Mouse (Mus musculus) ES-E14 (cell line): ENCODE measurements around the gene Mrln. TPM values are rescaled to one million over a fixed set of nuclear protein-coding genes. Genes with fewer than 3 reads are reported as not detected.

Source experiments
- DNase-seq: peaks from one replicate; pipeline ENCODE4 v3.0.0-alpha.2; 2013; ENCODE audit warnings: low read depth, low spot score
- H3K27ac ChIP-seq: 2 replicates; pipeline ENCODE4 v1.5.1; 2012; ENCODE audit warnings: low read depth, mild to moderate bottlenecking, low read length, moderate library complexity, mixed read lengths; ENCODE audit not compliant: poor library complexity, insufficient read depth, severe bottlenecking
- H3K36me3 ChIP-seq: 2 replicates; pipeline ENCODE4 v1.6.1; 2012; ENCODE audit warnings: mild to moderate bottlenecking, low read length, moderate library complexity, mixed read lengths; ENCODE audit not compliant: control insufficient read depth, poor library complexity, insufficient read depth, severe bottlenecking
- H3K4me1 ChIP-seq, 2 experiments: fragments of 150-350 bp in 1 of 2; sonication (generic) in 1 of 2; 2 replicates each; pipeline ENCODE4 v1.6.1; 2012; ENCODE audit warnings: low read length in 2 of 2, mild to moderate bottlenecking in 1 of 2, mixed read lengths in 1 of 2; ENCODE audit not compliant: control insufficient read depth in 2 of 2, insufficient read depth in 2 of 2, poor library complexity in 1 of 2
- H3K4me3 ChIP-seq, 2 experiments: fragments of 150-350 bp in 1 of 2; sonication (generic) in 1 of 2; 2 replicates each; pipeline ENCODE4 v1.5.1; 2012; ENCODE audit warnings: low read length in 2 of 2, low read depth in 1 of 2, mild to moderate bottlenecking in 1 of 2, mixed read lengths in 1 of 2; ENCODE audit not compliant: insufficient read depth in 1 of 2, poor library complexity in 1 of 2, severe bottlenecking in 1 of 2
- H3K9ac ChIP-seq: 2 replicates; pipeline ENCODE4 v1.6.1; 2012; ENCODE audit warnings: low read depth, mild to moderate bottlenecking, low read length, mixed read lengths; ENCODE audit not compliant: poor library complexity, insufficient read depth, severe bottlenecking
- H3K9me3 ChIP-seq: fragments of 150-350 bp; sonication (generic); 2 replicates; pipeline ENCODE4 v1.6.1; 2012; ENCODE audit warnings: low read depth, mild to moderate bottlenecking, low read length; ENCODE audit not compliant: control insufficient read depth, insufficient read depth
- CHD2 ChIP-seq: IDR thresholded peaks from 2 replicates; pipeline ENCODE4 v1.6.1; 2014; ENCODE audit warnings: mild to moderate bottlenecking, low read depth, low read length, inconsistent platforms
- HCFC1 ChIP-seq: IDR thresholded peaks from 2 replicates; pipeline ENCODE4 v1.6.1; 2012; ENCODE audit warnings: low read length, inconsistent platforms, borderline replicate concordance; ENCODE audit not compliant: insufficient read depth
- MAFK ChIP-seq: IDR thresholded peaks from 2 replicates; pipeline ENCODE4 v1.6.1; 2014; ENCODE audit warnings: mild to moderate bottlenecking, low read depth, low read length, inconsistent platforms; ENCODE audit not compliant: insufficient read depth
- ZC3H11A ChIP-seq: IDR thresholded peaks from 2 replicates; pipeline ENCODE4 v1.6.1; 2012; ENCODE audit warnings: low read depth, mild to moderate bottlenecking, inconsistent platforms, low read length, borderline replicate concordance
- ZNF384 ChIP-seq: IDR thresholded peaks from 2 replicates; pipeline ENCODE4 v1.6.1; 2012; ENCODE audit warnings: low read depth, low read length, inconsistent platforms
- in situ Hi-C, 2 experiments: fragments of 600-800 bp; cut with MboI; formaldehyde crosslinking; loops; one replicate each; pipeline ENCODE4 v1.15.1; 2025; ENCODE audit warnings: low sequenced_read_pairs in 2 of 2, inconsistent platforms in 1 of 2; ENCODE audit not compliant: unreplicated experiment in 2 of 2
- total RNA-seq: library from RNA; depleted of rRNA; stranded (reverse); fragments of 300-350 nt; gene quantifications from 2 replicates; pipeline ENCODE4 v1.2.3, GENCODE M21; 2012

Gene Mrln
- total RNA-seq, 1 experiment: not detected

DNA sequence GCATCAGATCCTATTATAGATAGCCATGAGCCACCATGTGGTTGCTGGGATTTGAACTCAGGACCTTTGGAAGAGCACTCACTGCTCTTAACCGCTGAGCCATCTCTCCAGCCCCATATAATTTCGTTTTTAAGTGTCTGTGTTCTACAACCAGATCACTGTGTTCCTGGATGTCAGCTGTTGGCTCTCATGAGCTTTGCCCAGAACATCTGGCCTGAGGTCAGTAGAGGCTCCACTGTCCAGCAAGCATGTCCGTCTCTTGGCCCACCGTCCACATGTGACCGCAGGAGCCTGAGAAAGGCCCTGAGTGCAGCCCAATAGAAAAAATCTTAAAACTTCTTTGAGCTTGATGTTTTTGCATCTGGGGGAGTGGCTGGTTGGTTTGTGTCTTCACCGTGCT lies 7.8 kb upstream of the Mrln start:
- Histone ChIP-seq H3K4me1 (peaks cover 5 to 7% of the 10 kb centered on the region in 2 experiments; a peak in 3 of 4 replicates), H3K4me3 (no peak overlapping the region), H3K27ac (no peak overlapping the region), H3K36me3 (peaks cover 5% of the 10 kb centered on the region; the same call in 1 of the 2 replicates), H3K9ac (no peak overlapping the region), H3K9me3 (no peaks in the 10 kb centered on the region)
- DNase-seq: no peak
- in situ Hi-C loops: no loop called here
- TF ChIP-seq CHD2 (no peak), HCFC1 (no peak), ZC3H11A (no peak), ZNF384 (no peak), MAFK (no peak)

DNA sequence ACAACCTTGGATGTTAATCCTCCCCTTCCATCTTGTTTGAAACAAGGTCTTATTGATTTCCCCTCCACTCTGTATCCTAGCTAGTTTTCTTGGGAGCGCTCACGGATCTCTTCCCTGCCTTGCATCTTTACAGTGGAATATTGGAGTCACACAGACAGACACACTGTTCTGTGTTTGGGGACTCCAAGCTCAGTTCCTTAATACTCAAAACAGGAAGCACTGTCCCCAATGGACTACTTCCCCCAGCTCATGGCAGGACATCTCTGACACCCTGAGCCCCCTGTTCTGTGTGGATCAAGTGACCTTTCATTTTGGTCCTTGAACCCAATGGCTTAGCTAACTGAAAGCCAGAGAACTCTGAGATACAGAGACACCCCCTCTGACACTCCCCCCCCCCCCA lies 6.9 kb upstream of the Mrln start:
- in situ Hi-C loops: no loop called here
- no peak for DNase-seq

DNA sequence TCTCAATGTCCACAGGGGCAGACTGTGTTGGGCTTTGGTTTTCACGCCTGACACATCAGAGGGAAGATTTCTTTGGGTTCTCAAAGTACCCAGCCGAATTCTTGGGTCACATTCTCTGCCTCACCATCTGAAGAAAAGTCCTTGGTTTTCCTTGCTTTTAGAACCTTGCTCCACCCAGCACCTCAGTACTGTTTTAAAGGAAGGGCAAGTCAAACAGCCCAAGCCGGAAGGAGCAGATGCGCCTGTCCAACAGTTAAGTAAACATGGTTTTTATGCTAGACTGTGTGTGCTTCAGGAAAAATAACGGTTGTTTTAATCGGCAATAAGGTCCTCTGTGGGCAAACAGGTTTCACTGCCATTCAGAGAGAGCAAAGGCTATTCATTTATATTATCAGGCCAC lies 6.5 kb upstream of the Mrln start:
- in situ Hi-C loops: no loop called here
- H3K9ac ChIP-seq: no peak overlapping the region
- H3K4me3 ChIP-seq: no peak overlapping the region
- TF ChIP-seq ZNF384 (no peak), CHD2 (no peak), MAFK (no peak), HCFC1 (no peak), ZC3H11A (no peak)
- no peaks in the 10 kb centered on the region for H3K36me3 ChIP-seq
- H3K9me3 ChIP-seq: no peaks in the 10 kb centered on the region
- no peak overlapping the region for H3K27ac ChIP-seq
- DNase-seq: no peak
- H3K4me1 ChIP-seq: peaks cover 5 to 7% of the 10 kb centered on the region in 2 experiments; a peak in 3 of 4 replicates

More for the DNA sequence above, 6.9 kb upstream of the Mrln start:
- Histone ChIP-seq H3K9ac (no peak overlapping the region), H3K9me3 (no peaks in the 10 kb centered on the region), H3K36me3 (peaks cover 3% of the 10 kb centered on the region; the same call in 1 of the 2 replicates), H3K27ac (no peak overlapping the region), H3K4me1 (peaks cover 5 to 7% of the 10 kb centered on the region in 2 experiments; a peak in 3 of 4 replicates), H3K4me3 (no peak overlapping the region)
- no peak for TF ChIP-seq ZC3H11A
- no peak for TF ChIP-seq MAFK
- no peak for TF ChIP-seq CHD2
- TF ChIP-seq ZNF384: no peak
- no peak for TF ChIP-seq HCFC1

DNA sequence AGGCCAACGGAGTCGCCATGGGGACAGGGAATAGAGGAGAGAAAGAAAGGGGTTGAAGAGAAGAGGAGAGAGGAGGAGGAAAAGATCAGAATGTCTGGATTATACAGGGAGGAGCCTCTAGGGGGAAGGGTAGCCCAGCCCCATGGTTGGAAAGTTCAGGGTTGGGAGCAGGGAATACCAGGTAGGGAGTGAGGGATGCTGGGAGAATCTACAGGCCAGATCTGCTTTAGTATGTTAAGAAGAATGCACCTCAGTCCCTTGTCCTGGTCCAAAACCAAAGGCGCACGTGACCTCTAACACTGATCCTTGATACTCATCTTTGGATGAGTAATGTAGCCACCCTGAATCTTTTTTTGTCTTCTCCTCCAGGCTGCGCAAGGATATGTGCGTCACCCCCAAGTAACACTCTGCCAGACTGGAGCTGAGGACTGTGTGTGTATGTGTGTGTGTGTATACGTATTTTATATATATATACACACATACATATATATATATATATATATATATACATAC lies 5.5 kb upstream of the Mrln start:
- Histone ChIP-seq H3K9ac (no peak overlapping the region), H3K4me3 (no peak overlapping the region), H3K27ac (no peak overlapping the region), H3K9me3 (no peaks in the 10 kb centered on the region), H3K36me3 (no peaks in the 10 kb centered on the region), H3K4me1 (peaks cover 5 to 7% of the 10 kb centered on the region in 2 experiments; a peak in 3 of 4 replicates)
- no peak for DNase-seq
- in situ Hi-C loops: no loop called here
- no peak for TF ChIP-seq CHD2

DNA sequence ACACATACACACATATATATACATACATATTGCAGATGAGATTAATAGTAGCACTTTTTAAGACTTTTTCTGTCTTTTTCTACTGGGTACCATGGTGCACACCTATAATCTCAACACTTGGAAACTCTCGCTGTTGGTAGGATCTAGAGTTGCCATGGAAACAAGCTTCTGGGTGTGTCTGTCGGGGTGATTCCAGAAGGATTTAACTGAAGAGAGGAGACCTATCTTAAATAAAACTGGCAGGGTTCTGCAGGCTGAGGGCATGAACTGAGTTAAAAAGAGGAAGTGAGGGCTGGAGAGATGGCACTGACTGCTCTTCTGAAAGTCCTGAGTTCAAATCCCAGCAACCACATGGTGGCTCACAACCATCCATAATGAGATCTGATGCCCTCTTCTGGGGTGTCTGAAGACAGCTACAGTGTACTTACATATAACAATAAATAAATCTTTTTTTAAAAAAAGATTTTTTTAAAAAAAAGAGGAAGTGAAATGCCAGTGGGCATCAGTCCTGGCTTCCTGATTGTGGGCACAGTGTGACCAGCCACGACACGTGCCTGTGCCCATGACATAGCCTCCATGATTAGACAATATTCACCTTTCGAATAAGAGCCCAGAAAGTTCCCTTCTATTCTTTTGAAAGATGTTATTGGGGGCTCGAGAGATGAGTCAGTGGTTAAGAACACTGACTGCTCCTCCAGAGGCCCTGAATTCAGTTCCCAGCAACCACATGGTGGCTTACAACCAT lies 4.8 kb upstream of the Mrln start:
- TF ChIP-seq MAFK: no peak
- no peak for TF ChIP-seq HCFC1
- no peak for TF ChIP-seq ZNF384
- TF ChIP-seq ZC3H11A: no peak
- TF ChIP-seq CHD2: no peak
- peaks cover 3 to 5% of the 10 kb centered on the region in 2 experiments; a peak in 3 of 4 replicates for H3K4me1 ChIP-seq
- in situ Hi-C loops: no loop called here

More for the DNA sequence above, 4.8 kb upstream of the Mrln start:
- Histone ChIP-seq H3K36me3 (no peaks in the 10 kb centered on the region), H3K27ac (no peak overlapping the region), H3K4me3 (no peak overlapping the region), H3K9ac (no peak overlapping the region), H3K9me3 (no peaks in the 10 kb centered on the region)
- no peak for DNase-seq
